Mouse (Mus musculus): ENCODE data around the gene Ccdc73.
A peak's percentile ranks its signal among the peaks of the same experiment; 100 is the strongest.
"Not testable (repeated sequence)": the region's sequence is repeated elsewhere in the genome, so short reads cannot be mapped to it uniquely, and the experiment has no call there.

Gene Ccdc73

DNA sequence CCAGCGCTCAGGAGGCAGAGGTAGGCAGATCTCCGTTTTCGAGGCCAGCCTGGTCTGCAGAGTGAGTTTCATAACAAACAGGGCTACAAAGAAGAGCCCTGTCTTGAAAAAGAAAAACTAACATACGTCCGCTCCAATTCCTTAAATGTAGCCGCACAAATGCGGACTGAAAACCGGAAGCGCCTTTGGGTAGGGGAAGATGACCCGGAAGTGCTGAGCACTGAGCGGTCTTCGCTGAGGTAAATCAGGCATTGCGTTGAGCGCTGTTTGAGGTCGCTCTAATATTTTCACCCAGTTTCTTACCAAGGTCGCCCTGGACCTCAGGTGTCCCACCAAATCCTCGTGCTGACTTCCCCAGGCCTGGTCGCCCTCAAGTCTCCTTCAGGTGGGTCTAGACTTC, 18.5 kb downstream of the Ccdc73 start:
- DNase-seq, result no peak

DNA sequence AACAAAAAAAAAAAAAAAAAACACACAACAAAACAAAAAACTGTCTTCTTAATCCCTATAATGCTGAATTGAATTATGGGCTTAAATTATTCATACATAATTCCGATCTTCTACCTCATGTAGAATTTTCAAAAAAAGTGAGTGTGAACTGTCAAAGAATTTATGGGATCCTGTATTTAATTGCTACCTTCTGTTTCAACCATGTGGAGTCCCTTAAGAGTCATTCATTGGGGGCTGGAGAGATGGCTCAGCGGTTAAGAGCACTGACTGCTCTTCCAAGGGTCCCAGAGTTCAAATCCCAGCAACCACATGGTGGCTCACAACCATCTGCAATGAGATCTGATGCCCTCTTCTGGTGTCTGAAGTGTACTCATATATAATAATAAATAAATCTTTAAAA, 19.7 kb downstream of the Ccdc73 start:
- not testable (repeated sequence) for DNase-seq

DNA sequence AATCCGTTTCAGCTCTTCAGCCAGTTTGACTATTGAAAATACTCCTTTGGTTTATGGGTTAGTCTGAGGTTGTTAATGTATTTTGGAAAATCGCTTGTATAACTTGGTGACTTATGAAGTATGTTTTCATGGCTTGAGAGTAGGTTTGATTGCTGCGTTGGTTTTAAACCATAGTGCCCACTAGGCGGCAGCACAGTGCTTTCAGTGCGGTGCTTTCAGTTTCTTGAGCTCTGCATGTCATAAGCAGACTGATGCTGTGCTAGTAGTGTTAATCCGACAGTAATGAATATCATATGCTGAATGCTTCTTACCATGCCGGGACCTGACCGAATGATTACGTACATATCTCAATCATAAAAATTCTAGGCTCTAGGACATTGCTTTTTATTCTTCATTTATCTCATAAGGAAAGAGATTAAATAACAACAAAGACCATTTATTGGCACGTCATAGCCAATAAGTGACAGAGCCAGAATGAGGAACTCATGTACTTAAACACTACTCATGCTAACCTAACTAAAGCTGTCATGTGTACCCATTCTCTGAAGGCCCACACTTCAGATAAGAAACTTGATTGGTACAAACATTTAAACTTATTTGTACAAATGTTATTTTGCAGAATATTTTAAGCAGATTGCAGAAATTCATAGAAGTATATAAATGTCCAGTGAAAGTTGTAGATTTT, 20.4 kb downstream of the Ccdc73 start:
- peak; percentile 81 for DNase-seq

DNA sequence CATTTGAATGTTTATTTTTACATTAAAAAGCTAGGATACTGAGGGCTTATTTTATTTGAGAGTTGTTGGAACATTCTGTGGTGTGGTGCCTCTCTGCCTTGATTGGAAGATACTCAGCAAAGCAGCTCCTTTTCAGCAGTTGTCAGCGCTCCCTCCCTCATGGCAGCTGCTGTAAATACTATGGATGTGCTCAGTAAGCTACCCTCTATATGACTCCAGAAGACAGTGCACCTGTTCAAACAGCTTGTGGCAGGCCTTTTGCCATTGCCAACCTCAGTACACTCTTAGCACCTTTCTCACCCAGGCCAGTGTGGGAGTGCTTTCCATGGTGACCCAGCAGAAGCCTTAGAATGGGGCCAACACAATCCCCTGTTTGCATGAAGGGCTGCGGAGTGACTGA, 32.4 kb downstream of the Ccdc73 start:
- no peak for DNase-seq

DNA sequence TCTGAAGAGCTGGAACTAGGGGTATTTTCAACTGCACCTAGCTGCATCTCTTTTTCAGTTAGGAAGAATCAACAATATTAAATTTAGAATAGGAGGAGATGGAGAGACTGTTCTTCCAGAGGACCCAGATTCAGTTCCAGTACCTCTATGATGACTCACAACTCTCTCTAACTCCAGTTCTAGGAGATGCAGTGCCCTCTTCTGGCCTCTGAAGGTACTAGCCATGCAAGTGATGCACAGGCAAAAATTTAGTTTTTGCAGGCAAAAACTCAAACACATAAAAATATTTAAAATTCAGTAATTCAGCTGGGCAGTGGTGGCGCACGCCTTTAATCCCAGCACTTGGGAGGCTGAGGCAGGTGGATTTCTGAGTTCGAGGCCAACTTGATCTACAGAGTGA, 48.1 kb downstream of the Ccdc73 start:
- no peak for DNase-seq

DNA sequence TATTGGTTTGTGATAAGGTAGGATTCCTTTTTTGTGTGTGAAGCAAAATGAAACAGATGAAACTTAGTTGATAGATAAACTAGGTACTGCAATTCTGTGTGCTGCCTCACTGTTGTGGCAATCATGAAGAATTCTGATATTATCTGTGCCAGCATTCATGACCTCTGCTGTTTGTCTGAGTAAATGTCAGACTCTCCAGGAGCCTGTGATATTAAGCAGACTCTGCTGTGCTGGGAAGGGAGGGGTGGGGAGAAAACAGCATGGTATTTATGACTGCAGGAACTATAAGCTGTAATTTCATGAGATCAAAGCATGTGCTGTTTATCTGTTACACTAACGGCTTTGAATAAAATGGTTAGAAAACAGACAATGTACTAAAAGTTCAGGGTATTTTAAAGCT, 96.9 kb downstream of the Ccdc73 start:
- no peak for DNase-seq

DNA sequence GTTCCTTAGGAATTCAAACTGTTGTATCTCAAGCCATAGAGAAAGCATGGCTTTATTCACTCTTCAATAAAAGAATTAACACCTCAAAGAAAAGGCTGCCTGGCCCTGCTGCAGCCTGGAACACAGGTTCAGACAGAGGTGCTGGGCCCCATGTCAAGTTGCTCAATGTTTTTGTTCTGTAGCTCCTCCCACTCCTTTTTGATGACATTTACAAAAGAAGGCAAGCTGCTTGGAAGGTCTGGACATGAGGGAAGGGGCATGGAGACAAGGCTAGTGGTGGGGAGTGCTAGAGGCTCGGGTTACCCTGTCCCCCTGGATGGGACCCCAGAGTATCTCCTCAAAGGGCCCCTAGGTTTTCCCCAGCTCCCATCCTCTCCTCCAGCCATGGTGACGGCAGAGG, 114.1 kb downstream of the Ccdc73 start:
- DNase-seq, result no peak

DNA sequence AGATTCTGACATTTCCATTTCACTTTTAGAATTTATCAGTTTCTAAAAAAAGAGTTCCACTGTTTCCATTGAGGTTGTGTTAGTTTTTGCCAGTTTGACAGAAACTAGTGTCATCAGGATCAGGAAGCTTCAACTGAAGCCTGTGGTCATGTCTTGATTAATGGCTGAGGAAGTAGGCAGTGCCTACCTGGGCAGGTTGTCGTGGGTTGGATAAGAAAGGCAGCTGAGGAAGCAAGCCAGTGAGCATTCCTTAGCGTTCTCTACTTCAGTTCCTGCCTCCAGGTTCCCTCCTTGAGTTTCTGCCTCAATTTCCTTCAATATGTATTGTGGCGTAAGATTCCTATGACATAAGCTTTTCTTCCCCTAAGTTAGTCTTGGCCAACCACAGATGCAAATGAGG, 118.2 kb downstream of the Ccdc73 start:
- DNase-seq, result no peak

DNA sequence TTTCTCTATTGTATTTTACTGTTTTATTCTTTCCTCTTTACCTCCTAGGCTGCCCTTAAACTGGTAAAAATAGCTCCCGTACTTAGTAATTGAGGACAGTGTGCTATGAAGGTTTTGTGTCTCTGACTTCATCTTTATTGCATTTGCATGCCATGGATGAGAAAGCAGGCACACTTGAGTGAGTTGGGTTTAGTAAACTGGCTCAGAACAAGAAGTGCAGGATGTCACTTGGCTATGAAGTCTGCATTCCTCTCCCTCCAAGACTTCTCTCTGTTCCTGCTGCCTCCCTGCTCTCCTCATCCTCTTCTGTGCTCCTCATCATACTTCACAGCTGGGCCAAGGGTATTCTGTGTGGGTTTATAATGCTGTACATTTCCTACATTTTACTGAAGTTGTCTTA, 121.4 kb downstream of the Ccdc73 start:
- DNase-seq, result no peak

DNA sequence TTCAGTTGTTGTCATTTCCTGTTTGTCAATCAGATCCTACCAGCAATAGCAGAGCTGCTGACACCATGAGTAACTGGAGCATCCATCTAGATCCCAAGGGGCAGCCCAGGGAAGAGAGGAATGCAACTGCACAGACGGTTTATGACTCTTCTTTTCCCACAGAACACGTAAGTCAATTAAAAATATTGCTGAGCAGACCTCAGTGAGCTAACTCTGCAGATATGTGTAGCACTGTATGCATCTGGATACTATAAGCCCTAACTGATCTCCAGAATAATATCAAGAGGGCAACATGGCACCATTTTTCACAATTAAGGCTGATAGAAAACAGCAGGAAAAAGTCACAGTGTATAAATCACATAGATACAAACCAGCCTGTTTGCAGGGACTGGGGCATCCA, 126.8 kb downstream of the Ccdc73 start:
- no peak for DNase-seq

DNA sequence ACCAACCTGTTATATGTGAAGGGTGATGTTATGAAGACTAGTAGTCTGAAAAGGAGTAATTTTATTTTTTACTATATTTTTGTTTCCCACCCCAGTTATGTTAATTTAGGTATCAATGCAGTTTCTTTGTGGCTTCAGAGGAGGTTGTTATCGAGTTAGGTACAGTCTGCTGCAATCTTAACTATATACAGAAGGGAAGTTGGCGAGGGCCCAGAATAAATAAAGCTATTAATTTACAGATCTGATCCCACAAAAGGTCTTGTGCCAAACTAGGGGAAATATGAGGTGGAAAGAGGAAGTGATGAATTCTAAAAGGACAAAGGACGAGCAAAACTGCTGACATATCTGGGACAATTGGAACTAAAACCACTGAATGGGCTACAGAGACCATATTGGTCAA, 128.6 kb downstream of the Ccdc73 start:
- no peak for DNase-seq

DNA sequence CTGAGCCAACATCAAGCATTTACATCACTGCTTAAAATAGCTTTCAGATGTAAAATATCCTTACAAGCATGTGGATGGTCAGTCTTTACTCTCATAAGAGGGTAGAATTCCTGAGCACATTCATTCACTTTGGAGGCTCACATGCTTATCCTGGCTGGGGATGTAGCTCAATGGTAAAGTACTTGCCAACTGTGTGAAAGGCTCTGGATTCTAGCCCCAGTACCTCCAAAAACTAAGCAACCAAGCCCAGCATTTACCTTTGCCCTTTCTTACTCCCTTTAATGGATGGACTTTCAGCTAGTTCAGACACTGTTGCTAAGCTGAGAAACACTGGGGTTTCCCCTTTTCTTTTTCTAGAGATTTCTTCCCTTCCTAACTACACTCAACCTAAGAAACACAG, 139.6 kb downstream of the Ccdc73 start:
- no peak for DNase-seq

DNA sequence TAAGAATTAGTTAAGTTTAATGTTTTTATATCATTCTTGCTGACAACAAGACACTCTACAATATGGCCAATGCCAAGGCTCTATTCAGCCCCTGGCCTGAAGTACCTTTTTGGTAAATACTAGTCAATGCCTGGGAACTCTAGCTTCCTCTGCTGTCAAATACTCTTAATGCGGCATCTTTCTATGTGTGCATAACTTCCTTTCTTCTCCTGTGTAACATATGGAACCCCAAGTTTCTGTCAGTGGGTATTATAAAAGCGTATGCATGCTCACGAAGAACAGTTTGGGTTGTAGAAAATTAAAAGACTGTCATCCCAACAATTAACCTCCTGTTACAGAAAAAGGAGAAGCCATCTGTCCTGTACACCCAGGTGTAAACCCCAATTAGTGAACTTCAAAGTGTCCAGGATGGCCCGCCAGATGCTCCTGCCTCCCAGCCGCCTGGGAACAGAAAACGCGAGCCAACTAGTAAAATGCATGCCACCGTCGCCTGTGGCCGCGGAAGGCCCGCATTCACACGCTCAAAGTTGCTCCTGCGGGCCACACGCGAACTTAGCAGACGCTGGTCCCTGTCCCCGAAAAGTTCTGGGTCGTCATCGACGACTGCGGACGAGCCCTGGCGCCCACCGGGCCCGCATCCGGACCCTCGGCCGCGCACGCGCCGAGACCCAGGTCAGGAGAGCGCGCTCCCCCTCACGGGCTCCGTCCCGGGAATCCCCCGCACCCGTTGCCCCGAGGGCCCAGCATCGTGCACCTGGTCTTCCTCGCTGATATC, 148.8 kb downstream of the Ccdc73 start:
- DNase-seq, result no peak

DNA sequence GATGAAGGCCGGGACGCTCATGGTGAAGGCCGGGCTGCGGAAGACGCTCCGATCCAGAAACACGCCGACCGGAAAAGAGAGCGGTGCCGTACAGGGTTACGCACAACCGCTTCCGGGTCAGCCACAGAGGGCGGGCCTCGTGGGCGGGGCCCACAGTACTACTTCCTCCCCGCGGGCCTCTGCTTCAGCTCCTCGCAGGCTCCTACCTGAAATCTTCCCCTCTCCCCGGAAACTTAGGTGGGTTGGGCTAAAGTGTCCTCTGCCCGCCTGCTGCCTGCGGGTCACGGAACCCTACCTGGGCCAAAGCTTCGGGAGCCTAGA, 149.3 kb downstream of the Ccdc73 start, which contains the start of gene Eif3m:
Gene Eif3m (minus strand): TSS at position 114 of the 321 bp plus-strand sequence.
- peak; percentile 95 for DNase-seq

DNA sequence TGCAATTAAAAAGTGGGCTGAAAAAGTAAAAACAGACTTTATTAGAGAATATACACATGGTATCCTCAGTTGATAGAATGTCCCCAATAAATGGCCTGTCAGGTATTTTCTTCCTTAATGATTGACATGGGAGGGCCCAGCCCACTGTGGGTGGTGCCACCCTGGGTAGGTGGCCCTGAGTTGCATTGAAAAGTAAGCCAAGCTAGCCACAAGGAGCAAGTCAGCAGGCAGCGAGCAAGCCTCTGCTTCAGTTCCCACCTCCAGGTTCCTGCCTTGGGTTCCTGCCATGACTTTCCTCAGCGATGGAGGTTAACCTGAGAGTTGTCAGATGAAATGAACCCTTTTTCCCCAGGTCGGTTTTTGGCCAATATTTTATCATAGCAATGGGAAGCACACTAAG, 150.2 kb downstream of the Ccdc73 start:
- no peak for DNase-seq

DNA sequence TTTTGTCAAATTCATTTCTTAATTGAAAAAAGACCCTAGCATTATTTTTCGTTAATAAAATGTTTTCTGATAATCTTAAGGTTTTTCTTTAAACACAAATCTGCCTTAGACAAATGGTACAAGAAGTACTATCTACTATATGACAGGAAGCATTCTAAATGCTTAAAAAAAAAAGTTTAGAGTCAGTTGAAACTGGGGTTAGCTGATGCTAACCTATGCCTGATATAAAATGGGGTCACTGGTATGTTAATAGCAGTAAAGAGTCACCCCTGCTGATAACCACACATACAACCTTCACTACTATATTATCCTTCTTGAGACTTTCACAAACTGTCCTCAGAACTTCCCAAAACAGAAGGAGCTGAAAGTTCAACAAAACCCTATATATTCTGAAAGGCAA, 151.9 kb downstream of the Ccdc73 start:
- DNase-seq, result no peak

DNA sequence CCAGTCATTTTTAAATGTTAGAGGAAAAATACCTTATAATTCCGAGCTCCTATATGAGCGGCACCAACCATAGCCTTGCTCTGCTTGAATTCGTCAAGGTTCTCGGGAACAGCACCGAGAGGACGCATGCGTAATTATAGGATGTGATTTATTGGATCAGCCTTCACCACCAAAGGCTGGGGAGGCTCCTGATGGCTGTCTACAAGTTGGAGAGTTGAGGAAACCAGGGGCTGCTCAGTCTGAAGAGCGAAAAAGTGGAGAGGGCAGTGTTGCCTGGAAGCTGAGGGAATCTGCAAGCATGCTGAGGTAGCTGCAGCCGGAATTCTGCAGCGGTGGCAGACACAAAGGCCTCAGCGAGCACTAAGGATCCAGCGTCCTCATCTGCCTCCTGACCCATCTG, 153.7 kb downstream of the Ccdc73 start:
- DNase-seq, result no peak

DNA sequence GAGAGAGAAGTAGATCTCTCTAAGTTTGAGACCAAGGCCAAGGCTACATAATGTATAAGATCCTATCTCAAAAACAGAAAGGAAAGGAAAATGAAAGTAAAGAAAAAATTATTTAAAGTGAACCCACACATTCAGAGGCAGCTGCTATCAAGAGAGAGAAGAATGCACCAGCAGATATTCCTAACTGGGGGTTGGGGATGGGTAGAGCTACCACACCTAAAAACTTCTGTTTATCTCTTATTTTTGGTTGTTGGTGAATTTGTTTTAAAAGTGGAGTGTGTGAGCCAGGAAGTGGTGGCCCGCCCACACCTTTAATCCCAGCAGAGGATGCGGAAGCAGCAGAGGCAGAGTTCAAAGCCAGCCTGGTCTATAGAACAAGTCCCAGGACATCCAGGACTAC, 154.2 kb downstream of the Ccdc73 start:
- DNase-seq, result no peak

DNA sequence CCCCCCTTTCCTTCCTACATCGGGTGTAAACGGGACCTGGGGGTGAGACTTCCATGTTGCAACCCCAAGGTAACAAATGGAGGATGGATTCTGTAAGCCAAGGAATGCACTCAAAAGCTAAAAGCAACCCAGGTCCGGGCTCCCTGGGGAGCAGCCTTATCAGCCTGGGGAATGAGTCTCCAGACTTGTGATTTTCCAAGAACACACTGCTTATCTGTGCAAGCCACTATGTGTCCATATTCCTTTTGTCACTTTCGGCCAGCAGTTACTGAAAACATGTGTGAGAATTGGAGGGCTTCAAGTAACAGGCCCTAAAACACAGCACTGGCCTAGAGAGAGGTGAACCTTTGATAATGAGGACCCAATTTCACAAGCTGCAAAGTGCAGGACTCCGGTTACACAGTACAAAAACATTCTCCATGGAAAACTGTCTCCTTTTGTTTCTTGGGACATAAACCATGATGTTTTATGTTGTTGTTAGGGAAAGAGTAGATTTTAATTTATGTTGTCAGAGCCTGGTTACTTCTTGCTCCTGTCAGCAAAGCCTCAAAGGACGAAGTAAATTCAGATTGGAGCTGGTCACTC, 155.5 kb downstream of the Ccdc73 start:
- no peak for DNase-seq

DNA sequence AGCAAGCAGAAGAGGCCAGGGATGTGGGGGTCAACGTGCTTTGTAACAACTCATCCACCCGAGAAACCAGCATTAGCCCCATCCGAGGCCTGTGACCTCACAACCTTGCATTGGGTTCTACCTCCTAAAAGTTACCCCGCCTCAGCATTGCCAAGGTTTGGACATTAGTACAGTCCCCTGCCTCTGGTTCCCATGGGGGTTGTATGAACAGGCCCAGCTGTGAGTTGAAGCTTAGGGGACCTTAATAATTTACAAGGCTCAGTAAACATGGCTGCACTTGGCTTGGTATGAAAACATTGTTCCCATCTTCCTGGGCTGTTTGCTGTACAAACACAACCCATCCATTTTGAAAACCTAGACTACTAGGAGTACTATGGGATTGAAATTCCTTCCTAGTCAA, 156.2 kb downstream of the Ccdc73 start:
- no peak for DNase-seq

DNA sequence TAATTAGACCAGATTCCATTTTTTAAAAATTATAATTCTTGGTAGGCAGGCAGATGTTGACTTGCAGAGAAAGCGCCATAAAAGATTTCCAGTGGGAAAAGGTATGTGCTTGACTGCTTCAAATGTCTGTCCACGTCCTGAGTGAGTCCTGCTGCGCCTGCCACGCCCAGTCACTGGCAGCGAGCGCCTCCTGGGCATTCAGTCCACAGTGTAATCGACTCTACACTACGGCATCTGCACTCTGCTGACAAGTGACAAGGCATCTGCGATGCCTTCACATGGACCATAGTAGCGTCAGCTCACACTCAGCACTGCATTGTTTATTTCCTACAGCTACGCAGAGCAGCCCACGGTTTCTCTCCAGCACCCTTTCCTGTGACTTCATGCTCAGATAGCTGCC, 158.0 kb downstream of the Ccdc73 start:
- DNase-seq, result not testable (repeated sequence)

DNA sequence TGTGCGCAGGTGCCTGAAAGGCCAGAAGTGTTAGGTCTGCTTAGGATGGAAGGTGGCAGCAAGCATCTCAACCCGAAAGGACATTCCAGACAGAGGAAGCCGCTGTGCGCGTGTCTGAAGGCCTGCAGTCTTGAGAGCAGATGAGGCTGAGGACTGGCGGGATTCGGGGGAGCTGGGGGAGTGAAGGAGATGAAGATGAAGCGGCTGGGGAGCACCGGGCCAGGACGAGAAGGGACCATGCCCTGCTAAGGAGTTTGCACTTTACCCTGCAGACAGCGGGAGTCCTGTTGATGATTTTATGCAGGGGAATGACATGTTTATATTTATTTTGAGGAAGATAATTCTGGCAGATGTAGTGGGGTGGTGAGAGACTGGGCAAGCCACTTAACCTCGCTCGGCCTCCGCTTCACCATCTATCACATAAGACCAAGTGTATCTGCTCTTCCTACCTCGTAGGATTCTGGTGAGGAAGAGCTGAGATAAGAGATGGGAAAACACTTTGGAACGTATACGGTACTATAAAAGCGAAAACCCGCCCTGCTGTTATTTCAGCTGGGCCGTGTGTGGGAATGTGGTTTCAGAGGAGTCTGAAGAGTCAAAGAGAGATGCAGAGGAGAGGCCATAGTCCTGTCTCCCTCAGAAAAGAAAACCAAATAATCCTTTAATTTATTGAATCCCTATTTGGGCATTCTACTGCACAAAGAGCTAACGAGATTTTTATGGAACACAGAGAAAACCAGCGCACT, 159.5 kb downstream of the Ccdc73 start:
- no peak for DNase-seq

DNA sequence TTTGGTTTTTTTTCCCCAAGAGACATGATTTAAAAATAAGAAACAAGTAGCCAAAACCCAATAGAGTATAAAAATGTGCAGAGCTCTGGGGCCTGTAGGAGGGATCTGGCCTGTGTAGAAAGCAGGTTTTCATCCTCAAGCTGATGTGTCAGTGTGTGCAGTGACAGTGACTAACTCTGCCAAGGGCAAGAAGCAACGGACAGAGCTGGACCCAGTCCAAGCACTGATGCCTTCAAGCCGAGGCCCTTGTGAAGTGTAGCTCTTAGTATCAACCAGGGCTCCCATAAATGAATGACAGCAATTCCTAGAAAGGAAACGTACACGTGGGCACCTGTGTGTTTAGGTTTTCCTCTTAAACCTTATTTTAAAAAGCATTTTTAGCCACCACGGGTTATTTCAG, 161.2 kb downstream of the Ccdc73 start:
- no peak for DNase-seq

DNA sequence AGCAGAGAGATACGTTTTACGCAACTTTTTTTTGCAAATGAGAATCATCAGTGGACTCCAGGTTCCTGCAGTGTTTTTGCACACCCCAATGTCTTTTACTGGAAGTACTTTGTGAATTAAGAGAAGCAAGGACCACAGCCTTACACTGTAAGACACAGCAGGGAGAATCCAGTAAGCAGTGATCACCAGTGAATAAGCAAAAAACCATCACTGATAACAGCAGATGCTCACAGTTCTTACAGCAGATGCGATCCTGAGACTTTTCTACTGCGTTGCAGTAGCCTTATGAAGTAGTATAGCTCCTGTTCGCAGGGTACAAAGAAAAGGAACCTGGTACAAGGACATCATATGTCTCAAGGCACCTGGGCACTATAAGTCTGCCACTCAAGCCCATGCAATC, 162.9 kb downstream of the Ccdc73 start:
- no peak for DNase-seq

All from right cerebral cortex, adult 18-20 months (tissue).